Mouse (Mus musculus): ENCODE measurements around the gene Cct2. TPM values are rescaled to one million over a fixed set of nuclear protein-coding genes. Genes with fewer than 3 reads are reported as not detected.
"Not testable (repeated sequence)": the region's sequence is repeated elsewhere in the genome, so short reads cannot be mapped to it uniquely, and the experiment has no call there.

The Cct2 gene
- total RNA-seq, 2 experiments from 2014 or later, result 218 to 224 TPM

- no peak for DNase-seq (ENCODE audit: low spot score in 2 of 2)
Observed at GRCm38 (mm10) chr10:117062894-117063253, 740 bp downstream of the Cct2 start.

- no peak for DNase-seq (ENCODE audit: low spot score in 2 of 2)
Observed at GRCm38 (mm10) chr10:117055668-117056067, 7.9 kb downstream of the Cct2 start.

GRCm38 (mm10) chr10:117049961-117050597, 13.5 kb downstream of the Cct2 start:
- DNase-seq (ENCODE audit: low spot score in 2 of 2), result no peak

- DNase-seq (ENCODE audit: low spot score in 2 of 2), result no peak
Observed at GRCm38 (mm10) chr10:117049253-117049652, 14.4 kb downstream of the Cct2 start.

- no peak for DNase-seq (ENCODE audit: low spot score in 2 of 2)
Observed at GRCm38 (mm10) chr10:117045175-117046056, 18.2 kb downstream of the Cct2 start, which contains the start of gene Lrrc10. Gene Lrrc10, plus strand, starts transcription at chr10:117045341.

GRCm38 (mm10) chr10:117043497-117044166, 20.0 kb downstream of the Cct2 start:
- DNase-seq (ENCODE audit: low spot score in 2 of 2), result not testable (repeated sequence)

GRCm38 (mm10) chr10:117042295-117042694, 21.3 kb downstream of the Cct2 start:
- DNase-seq (ENCODE audit: low spot score in 2 of 2), result no peak

GRCm38 (mm10) chr10:117040355-117040754, 23.3 kb downstream of the Cct2 start:
- no peak for DNase-seq (ENCODE audit: low spot score in 2 of 2)

- peak; percentile 65 to 83 for DNase-seq (ENCODE audit: low spot score in 2 of 2)
Observed at GRCm38 (mm10) chr10:117033785-117034184, 29.8 kb downstream of the Cct2 start.

- no peak for DNase-seq (ENCODE audit: low spot score in 2 of 2)
Observed at GRCm38 (mm10) chr10:117031160-117031559, 32.5 kb downstream of the Cct2 start.

GRCm38 (mm10) chr10:117026176-117026575, 37.4 kb downstream of the Cct2 start:
- no peak for DNase-seq (ENCODE audit: low spot score in 2 of 2)

GRCm38 (mm10) chr10:117025776-117026175, 37.8 kb downstream of the Cct2 start:
- DNase-seq (ENCODE audit: low spot score in 2 of 2), result not testable (repeated sequence)

- DNase-seq (ENCODE audit: low spot score in 2 of 2), result no peak
Observed at GRCm38 (mm10) chr10:117023693-117024092, 39.9 kb downstream of the Cct2 start.

GRCm38 (mm10) chr10:117021020-117021754, 42.4 kb downstream of the Cct2 start:
- peak in 1 of 2 experiments; percentile 46 for DNase-seq (ENCODE audit: low spot score in 2 of 2)

GRCm38 (mm10) chr10:117018281-117018840, 45.3 kb downstream of the Cct2 start:
- no peak for DNase-seq (ENCODE audit: low spot score in 2 of 2)

GRCm38 (mm10) chr10:117014565-117014964, 49.0 kb downstream of the Cct2 start:
- no peak for DNase-seq (ENCODE audit: low spot score in 2 of 2)

- DNase-seq (ENCODE audit: low spot score in 2 of 2), result no peak
Observed at GRCm38 (mm10) chr10:117013689-117014390, 49.8 kb downstream of the Cct2 start.

- DNase-seq (ENCODE audit: low spot score in 2 of 2), result no peak
Observed at GRCm38 (mm10) chr10:117011047-117011446, 52.6 kb downstream of the Cct2 start.

GRCm38 (mm10) chr10:117009691-117010090, 53.9 kb downstream of the Cct2 start:
- DNase-seq (ENCODE audit: low spot score in 2 of 2), result no peak
